Mouse (Mus musculus): ENCODE results near the gene Lhfpl3. TPM values are rescaled to one million over a fixed set of nuclear protein-coding genes. Genes with fewer than 3 reads are reported as not detected.

The Lhfpl3 gene
- total RNA-seq, 2 experiments from 2014 or later: 1.4 TPM

- DNase-seq (ENCODE audit: low spot score in 2 of 2): no peak
Measured at GRCm38 (mm10) chr5:22917197-22917596, 171.3 kb downstream of the Lhfpl3 start.

GRCm38 (mm10) chr5:22926171-22926570 is 180.3 kb downstream of the Lhfpl3 start:
- DNase-seq (ENCODE audit: low spot score in 2 of 2): no peak

GRCm38 (mm10) chr5:22928746-22929145 is 182.9 kb downstream of the Lhfpl3 start:
- no peak for DNase-seq (ENCODE audit: low spot score in 2 of 2)

GRCm38 (mm10) chr5:22943306-22943705 is 197.4 kb downstream of the Lhfpl3 start:
- DNase-seq (ENCODE audit: low spot score in 2 of 2): no peak

- peak in 1 of 2 experiments; percentile 22 for DNase-seq (ENCODE audit: low spot score in 2 of 2)
Measured at GRCm38 (mm10) chr5:22963300-22963699, 217.4 kb downstream of the Lhfpl3 start.

GRCm38 (mm10) chr5:22986771-22987170 is 240.9 kb downstream of the Lhfpl3 start:
- DNase-seq (ENCODE audit: low spot score in 2 of 2): no peak

- no peak for DNase-seq (ENCODE audit: low spot score in 2 of 2)
Measured at GRCm38 (mm10) chr5:22999811-23000210, 254.0 kb downstream of the Lhfpl3 start.

- DNase-seq (ENCODE audit: low spot score in 2 of 2): no peak
Measured at GRCm38 (mm10) chr5:23003123-23003797, 257.4 kb downstream of the Lhfpl3 start.

GRCm38 (mm10) chr5:23006207-23006606 is 260.3 kb downstream of the Lhfpl3 start:
- no peak for DNase-seq (ENCODE audit: low spot score in 2 of 2)

- no peak for DNase-seq (ENCODE audit: low spot score in 2 of 2)
Measured at GRCm38 (mm10) chr5:23010460-23010859, 264.6 kb downstream of the Lhfpl3 start.

GRCm38 (mm10) chr5:23013997-23014396 is 268.1 kb downstream of the Lhfpl3 start:
- DNase-seq (ENCODE audit: low spot score in 2 of 2): no peak

- DNase-seq (ENCODE audit: low spot score in 2 of 2): no peak
Measured at GRCm38 (mm10) chr5:23015587-23016335, 269.9 kb downstream of the Lhfpl3 start.

- DNase-seq (ENCODE audit: low spot score in 2 of 2): no peak
Measured at GRCm38 (mm10) chr5:23034944-23035726, 289.3 kb downstream of the Lhfpl3 start.

GRCm38 (mm10) chr5:23035727-23036029 is 289.8 kb downstream of the Lhfpl3 start:
- no peak for DNase-seq (ENCODE audit: low spot score in 2 of 2)

- no peak for DNase-seq (ENCODE audit: low spot score in 2 of 2)
Measured at GRCm38 (mm10) chr5:23040429-23040828, 294.6 kb downstream of the Lhfpl3 start.

GRCm38 (mm10) chr5:23042862-23043261 is 297.0 kb downstream of the Lhfpl3 start:
- DNase-seq (ENCODE audit: low spot score in 2 of 2): no peak

GRCm38 (mm10) chr5:23049083-23049663 is 303.3 kb downstream of the Lhfpl3 start:
- no peak for DNase-seq (ENCODE audit: low spot score in 2 of 2)

GRCm38 (mm10) chr5:23051458-23051857 is 305.6 kb downstream of the Lhfpl3 start:
- no peak for DNase-seq (ENCODE audit: low spot score in 2 of 2)

- no peak for DNase-seq (ENCODE audit: low spot score in 2 of 2)
Measured at GRCm38 (mm10) chr5:23094894-23095293, 349.0 kb downstream of the Lhfpl3 start.

GRCm38 (mm10) chr5:23106536-23106935 is 360.7 kb downstream of the Lhfpl3 start:
- DNase-seq (ENCODE audit: low spot score in 2 of 2): no peak

GRCm38 (mm10) chr5:23111307-23111706 is 365.4 kb downstream of the Lhfpl3 start:
- no peak for DNase-seq (ENCODE audit: low spot score in 2 of 2)

- DNase-seq (ENCODE audit: low spot score in 2 of 2): no peak
Measured at GRCm38 (mm10) chr5:23114249-23114648, 368.4 kb downstream of the Lhfpl3 start.

All from adrenal gland, adult 18-20 months (tissue).